Mouse (Mus musculus) urinary bladder, postnatal 10 days (tissue): Measurements from ENCODE around the gene Mbnl1.
A peak's percentile ranks its signal among the peaks of the same experiment; 100 is the strongest.
"Not testable (repeated sequence)": the region's sequence is repeated elsewhere in the genome, so short reads cannot be mapped to it uniquely, and the experiment has no call there.

Experiments
- DNase-seq: peaks from one replicate; pipeline ENCODE4 v3.0.0; 2022; ENCODE audit warnings: low spot score

The Mbnl1 gene

GRCm38 (mm10) chr3:60489509-60489908 lies 16.9 kb downstream of the Mbnl1 start:
- DNase-seq = no peak

GRCm38 (mm10) chr3:60494774-60495535 lies 22.3 kb downstream of the Mbnl1 start:
- not testable (repeated sequence) for DNase-seq

GRCm38 (mm10) chr3:60496197-60496596 lies 23.6 kb downstream of the Mbnl1 start:
- DNase-seq = no peak

GRCm38 (mm10) chr3:60498151-60498550 lies 25.5 kb downstream of the Mbnl1 start:
- DNase-seq = no peak

- no peak for DNase-seq
Observed at GRCm38 (mm10) chr3:60498646-60499045, 26.0 kb downstream of the Mbnl1 start.

- no peak for DNase-seq
Observed at GRCm38 (mm10) chr3:60499157-60499578, 26.5 kb downstream of the Mbnl1 start.

GRCm38 (mm10) chr3:60499718-60500450 lies 27.3 kb downstream of the Mbnl1 start:
- DNase-seq = no peak

GRCm38 (mm10) chr3:60500571-60501527 lies 28.2 kb downstream of the Mbnl1 start:
- DNase-seq = peak; percentile 29

- peak; percentile 15 for DNase-seq
Observed at GRCm38 (mm10) chr3:60501561-60502151, 29.0 kb downstream of the Mbnl1 start.

- no peak for DNase-seq
Observed at GRCm38 (mm10) chr3:60502155-60502987, 29.7 kb downstream of the Mbnl1 start.

- DNase-seq = no peak
Observed at GRCm38 (mm10) chr3:60503196-60503595, 30.6 kb downstream of the Mbnl1 start.

- DNase-seq = no peak
Observed at GRCm38 (mm10) chr3:60504775-60505430, 32.3 kb downstream of the Mbnl1 start.

- no peak for DNase-seq
Observed at GRCm38 (mm10) chr3:60506821-60507220, 34.2 kb downstream of the Mbnl1 start.

- DNase-seq = no peak
Observed at GRCm38 (mm10) chr3:60507496-60507895, 34.9 kb downstream of the Mbnl1 start.

- DNase-seq = no peak
Observed at GRCm38 (mm10) chr3:60507979-60508378, 35.3 kb downstream of the Mbnl1 start.

- DNase-seq = no peak
Observed at GRCm38 (mm10) chr3:60511197-60511596, 38.6 kb downstream of the Mbnl1 start.

- DNase-seq = no peak
Observed at GRCm38 (mm10) chr3:60513337-60513736, 40.7 kb downstream of the Mbnl1 start.

GRCm38 (mm10) chr3:60513746-60514145 lies 41.1 kb downstream of the Mbnl1 start:
- no peak for DNase-seq

GRCm38 (mm10) chr3:60515430-60515829 lies 42.8 kb downstream of the Mbnl1 start:
- DNase-seq = no peak

GRCm38 (mm10) chr3:60516054-60516674 lies 43.5 kb downstream of the Mbnl1 start:
- DNase-seq = no peak
